Mouse (Mus musculus): ENCODE measurements around the gene Cyp2d22.
"Not testable (repeated sequence)": the region's sequence is repeated elsewhere in the genome, so short reads cannot be mapped to it uniquely, and the experiment has no call there.

DNA sequence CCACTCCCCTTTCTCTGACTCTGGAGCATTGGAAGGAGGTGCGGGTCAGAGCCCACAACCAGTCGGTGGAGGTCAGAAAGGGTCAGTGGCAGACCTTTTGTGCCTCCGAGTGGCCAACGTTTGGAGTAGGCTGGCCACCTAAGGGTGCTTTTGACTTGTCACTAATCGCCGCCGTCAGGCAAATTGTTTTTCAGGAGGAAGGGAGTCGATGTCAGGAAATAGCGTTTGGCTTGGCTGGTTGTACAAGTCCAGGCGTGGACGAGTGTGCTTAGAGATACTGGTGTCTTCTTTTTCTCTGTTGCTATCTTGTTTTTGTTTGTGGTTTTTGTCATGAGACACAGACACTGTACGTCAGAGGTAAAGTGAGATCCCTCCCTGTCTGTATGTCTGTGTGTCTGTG is 16.3 kb downstream of the Cyp2d22 start:
- not testable (repeated sequence) for TF ChIP-seq CTCF (IDR thresholded peaks at IDR 0.05; ENCODE audit: low read depth, low read length); POLR2A (IDR thresholded peaks at IDR 0.05; ENCODE audit: insufficient read depth, low read length); EP300 (IDR thresholded peaks at IDR 0.05; ENCODE audit: insufficient read depth, low read depth, low read length)
